Mouse (Mus musculus) limb, embryonic 10.5 days (tissue): ENCODE data around the gene Rdh5. TPM values are rescaled to one million over a fixed set of nuclear protein-coding genes. Genes with fewer than 3 reads are reported as not detected.
A peak's percentile ranks its signal among the peaks of the same experiment; 100 is the strongest.

Experiments used
- DNase-seq: peaks from one replicate; pipeline ENCODE4 v3.0.0-alpha.2; 2017; ENCODE audit warnings: low spot score
- H3K27ac ChIP-seq: fragments of 300-500 bp; sonication (generic); 2 replicates; pipeline ENCODE4 v1.5.1; 2016; ENCODE audit warnings: mild to moderate bottlenecking
- H3K27me3 ChIP-seq: fragments of 300-500 bp; sonication (generic); 2 replicates; pipeline ENCODE4 v1.6.1; 2016; ENCODE audit warnings: low read depth, mild to moderate bottlenecking; ENCODE audit not compliant: poor library complexity, severe bottlenecking
- H3K36me3 ChIP-seq: fragments of 300-500 bp; sonication (generic); 2 replicates; pipeline ENCODE4 v1.6.1; 2016; ENCODE audit warnings: mild to moderate bottlenecking, moderate library complexity
- H3K4me1 ChIP-seq: fragments of 300-500 bp; sonication (generic); 2 replicates; pipeline ENCODE4 v1.6.1; 2016
- H3K4me3 ChIP-seq: fragments of 300-500 bp; sonication (generic); 2 replicates; pipeline ENCODE4 v1.5.1; 2016; ENCODE audit warnings: mild to moderate bottlenecking, moderate library complexity
- H3K9me3 ChIP-seq: fragments of 300-500 bp; sonication (generic); replicated peaks from 2 replicates; pipeline ENCODE4 v1.6.1; 2016; ENCODE audit warnings: mild to moderate bottlenecking
- WGBS: fragments of 180-500 bp; shearing (Covaris S2); methylation state at CpG from one replicate; pipeline ENCODE4 v1.1.7; 2016; 5-methylcytosine and 5-hydroxymethylcytosine counted together
- polyA plus RNA-seq: library from polyadenylated mRNA; unstranded; fragments of >200 nt; fragmentation: Nextera tagmentation; extraction: Ambion mirVana; gene quantifications from 2 replicates; pipeline ENCODE4 v1.2.1, GENCODE M21; 2016

Rdh5 gene
- polyA plus RNA-seq, 1 experiment from 2014 or later = 9.2 TPM

GRCm38 (mm10) chr10:128938457-128938856, 15.8 kb upstream of the Rdh5 start:
- WGBS = 85% methylated on average over 9 of the region's 9 CpGs

DNA sequence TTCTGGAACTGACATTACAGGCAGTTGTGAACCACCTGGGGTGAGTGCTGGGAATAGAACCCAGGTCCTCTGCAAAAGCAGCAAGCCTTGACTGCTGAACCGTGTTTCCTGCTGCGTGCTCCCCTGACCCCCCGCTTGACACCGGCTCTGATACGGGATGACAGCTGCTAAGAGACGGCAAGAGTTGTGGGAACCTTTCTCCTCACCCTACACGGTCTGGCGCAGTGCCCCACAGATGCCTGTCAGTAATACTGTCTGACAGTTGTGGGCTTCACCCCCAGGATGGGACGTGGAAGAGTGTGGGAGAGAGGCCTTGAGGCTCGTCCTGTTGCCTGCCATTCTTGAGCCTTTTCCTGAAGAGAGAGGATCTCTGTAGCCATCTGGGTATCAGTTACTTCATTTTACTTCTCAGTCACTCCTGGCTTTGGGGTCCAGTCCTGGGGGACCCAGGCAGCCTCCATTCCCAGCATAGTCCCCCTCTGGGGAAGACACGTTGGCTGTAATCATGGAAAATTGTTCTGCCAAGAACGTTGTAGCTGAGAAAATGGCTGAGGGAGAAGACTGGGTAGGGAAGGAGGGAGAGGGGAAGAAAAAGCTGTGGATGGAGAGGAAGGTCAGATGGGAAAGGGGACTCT, 15.2 kb upstream of the Rdh5 start:
- H3K4me3 ChIP-seq = no peak overlapping the region
- DNase-seq = no peak
- H3K27me3 ChIP-seq = peaks cover 47% of the 10 kb centered on the region
- no peaks in the 10 kb centered on the region for H3K36me3 ChIP-seq
- H3K4me1 ChIP-seq = peaks cover 15% of the 10 kb centered on the region
- no peak overlapping the region for H3K27ac ChIP-seq
- H3K9me3 ChIP-seq = no peaks in the 10 kb centered on the region
- WGBS = 75% methylated on average over 12 of the region's 12 CpGs

More at GRCm38 (mm10) chr10:128938457-128938856, 15.8 kb upstream of the Rdh5 start:
- H3K27me3 ChIP-seq = peaks cover 41% of the 10 kb centered on the region
- no peaks in the 10 kb centered on the region for H3K9me3 ChIP-seq
- DNase-seq = no peak
- peaks cover 11% of the 10 kb centered on the region for H3K4me1 ChIP-seq
- H3K4me3 ChIP-seq = no peak overlapping the region
- no peaks in the 10 kb centered on the region for H3K36me3 ChIP-seq
- no peak overlapping the region for H3K27ac ChIP-seq

- H3K4me1 ChIP-seq = peaks cover 15% of the 10 kb centered on the region
- no peak overlapping the region for H3K4me3 ChIP-seq
- H3K27me3 ChIP-seq = peaks cover 66% of the 10 kb centered on the region
- no peaks in the 10 kb centered on the region for H3K9me3 ChIP-seq
- 72% methylated on average over 8 of the region's 8 CpGs for WGBS
- H3K27ac ChIP-seq = no peak overlapping the region
- H3K36me3 ChIP-seq = no peaks in the 10 kb centered on the region
- DNase-seq = no peak
Measured at GRCm38 (mm10) chr10:128935826-128936440, 13.2 kb upstream of the Rdh5 start.

DNA sequence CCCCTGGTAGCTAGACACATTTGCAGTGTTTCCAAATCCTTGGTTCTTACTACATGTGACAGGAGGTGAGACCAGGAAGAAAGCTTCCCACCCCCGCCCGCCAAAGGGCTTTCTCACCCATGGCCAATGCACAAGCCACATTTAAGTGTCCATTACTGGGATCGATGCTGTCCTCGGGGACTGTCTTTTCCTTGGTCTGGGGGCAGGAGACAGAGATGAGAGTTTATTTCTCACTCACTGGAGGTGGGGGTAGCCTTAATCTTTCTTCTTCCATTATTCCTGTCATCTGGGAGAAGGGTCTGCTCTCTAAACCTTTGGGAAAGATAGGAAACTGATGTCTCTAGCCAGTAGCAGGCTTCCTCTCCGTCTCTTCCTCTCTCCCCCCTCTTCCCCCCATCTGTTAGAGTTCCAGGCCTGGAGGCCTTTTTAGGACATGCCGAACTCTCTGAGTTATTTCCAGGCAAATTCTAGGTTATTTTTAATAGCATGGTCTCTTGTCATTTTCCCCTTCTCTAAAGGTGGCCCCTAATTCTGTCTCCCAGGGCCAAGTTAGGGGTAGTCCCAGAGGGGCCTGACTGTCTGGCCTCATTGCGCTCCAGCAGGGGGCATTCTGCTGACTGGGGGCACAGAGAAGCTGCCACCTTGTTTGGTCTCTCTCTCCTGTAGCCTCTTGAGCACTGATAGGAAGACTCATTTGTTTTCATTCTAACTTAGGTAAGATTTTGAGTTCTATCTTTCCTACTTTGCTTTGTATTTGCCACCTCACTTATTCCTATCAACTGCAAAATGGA, 12.5 kb upstream of the Rdh5 start:
- 61% methylated on average over 7 of the region's 7 CpGs for WGBS
- no peak overlapping the region for H3K4me3 ChIP-seq
- no peak overlapping the region for H3K27ac ChIP-seq
- DNase-seq = no peak
- H3K9me3 ChIP-seq = no peaks in the 10 kb centered on the region
- H3K4me1 ChIP-seq = peaks cover 15% of the 10 kb centered on the region
- peaks cover 73% of the 10 kb centered on the region for H3K27me3 ChIP-seq
- no peaks in the 10 kb centered on the region for H3K36me3 ChIP-seq

- 3% methylated on average over 21 of the region's 21 CpGs for WGBS
- Histone ChIP-seq H3K4me1 (peaks cover 15% of the 10 kb centered on the region), H3K36me3 (no peaks in the 10 kb centered on the region), H3K27ac (no peak overlapping the region), H3K4me3 (peak overlapping the region; percentile 56), H3K9me3 (no peaks in the 10 kb centered on the region), H3K27me3 (peaks cover 84% of the 10 kb centered on the region)
- no peak for DNase-seq
Measured at GRCm38 (mm10) chr10:128933976-128934721, 11.5 kb upstream of the Rdh5 start.

DNA sequence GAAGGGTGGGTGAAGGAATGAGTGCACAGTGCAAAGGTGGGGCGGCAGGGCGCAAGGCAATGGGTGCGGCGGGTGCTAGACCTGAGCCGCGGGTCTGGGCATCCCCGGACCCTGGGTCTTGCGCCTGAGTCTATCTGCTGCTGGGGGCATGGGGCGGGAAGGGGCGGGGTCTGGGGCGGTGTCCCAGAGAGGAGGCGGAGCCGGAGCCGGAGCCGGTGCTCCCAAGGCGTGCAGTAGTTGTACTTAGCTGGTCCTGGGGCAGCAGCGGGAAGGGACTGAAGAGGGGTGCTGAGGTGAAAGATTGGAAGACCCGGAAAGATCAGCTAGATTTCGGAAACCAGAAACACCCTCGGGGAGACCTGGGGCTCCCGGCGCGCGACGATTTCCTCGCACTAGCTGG, 10.9 kb upstream of the Rdh5 start, which contains the start of gene Itga7:
Itga7 (plus strand) TSS at position 245 of the 400 bp plus-strand sequence.
- H3K36me3 ChIP-seq = no peaks in the 10 kb centered on the region
- under 1% methylated on average over 26 of the region's 26 CpGs for WGBS
- peaks cover 15% of the 10 kb centered on the region for H3K4me1 ChIP-seq
- H3K4me3 ChIP-seq = peak within 1 kb of the TSS; percentile 56
- DNase-seq = peak; percentile 78
- peaks cover 86% of the 10 kb centered on the region for H3K27me3 ChIP-seq
- no peaks in the 10 kb centered on the region for H3K9me3 ChIP-seq
- no peak within 1 kb of the TSS for H3K27ac ChIP-seq

GRCm38 (mm10) chr10:128931441-128931840, 8.8 kb upstream of the Rdh5 start:
- no peak overlapping the region for H3K4me3 ChIP-seq
- no peaks in the 10 kb centered on the region for H3K36me3 ChIP-seq
- no peaks in the 10 kb centered on the region for H3K9me3 ChIP-seq
- peaks cover 15% of the 10 kb centered on the region for H3K4me1 ChIP-seq
- no peak overlapping the region for H3K27ac ChIP-seq
- DNase-seq = no peak
- H3K27me3 ChIP-seq = peaks cover 93% of the 10 kb centered on the region
- 77% methylated on average over 2 of the region's 2 CpGs for WGBS

DNA sequence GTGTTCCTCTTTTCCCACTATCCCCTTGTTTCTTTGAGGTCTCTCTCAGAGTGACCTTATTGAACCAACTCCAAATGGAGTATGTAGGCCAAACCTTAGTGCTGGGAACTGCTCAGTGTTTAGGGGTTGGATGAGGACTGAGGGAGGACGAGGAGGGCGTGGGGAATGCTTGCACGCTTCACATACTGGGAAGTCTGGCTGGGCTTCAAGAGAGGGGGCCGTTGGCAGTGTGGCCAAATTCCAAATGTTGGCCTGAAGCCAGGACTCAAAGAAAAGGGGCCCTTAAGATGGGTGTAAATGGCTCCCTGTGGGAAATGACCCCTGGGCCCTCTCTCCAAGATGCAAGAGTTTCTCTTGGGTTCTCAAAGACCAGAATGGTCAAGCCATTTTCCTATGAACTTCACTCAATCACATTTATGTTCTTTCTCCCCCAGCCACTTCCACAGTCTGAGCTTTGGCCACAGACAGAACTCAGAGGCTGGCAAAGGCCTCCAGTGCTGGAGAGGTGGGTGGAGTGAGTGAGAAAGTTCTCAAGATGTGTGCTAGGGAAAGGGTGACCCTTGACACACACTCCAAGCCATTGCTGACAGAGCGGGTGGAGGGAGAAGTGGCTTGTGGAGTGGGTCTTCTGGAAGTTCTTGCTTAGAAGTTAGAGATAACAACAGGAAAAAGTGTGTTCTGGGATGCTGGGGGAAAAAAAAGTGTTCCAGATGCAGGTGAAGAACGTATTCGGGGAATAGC, 7.1 kb upstream of the Rdh5 start:
- Histone ChIP-seq H3K4me3 (no peak overlapping the region), H3K9me3 (no peaks in the 10 kb centered on the region), H3K36me3 (no peaks in the 10 kb centered on the region), H3K27ac (no peak overlapping the region), H3K4me1 (peaks cover 15% of the 10 kb centered on the region), H3K27me3 (peaks cover 76% of the 10 kb centered on the region)
- no peak for DNase-seq
- 81% methylated on average over 7 of the region's 7 CpGs for WGBS

DNA sequence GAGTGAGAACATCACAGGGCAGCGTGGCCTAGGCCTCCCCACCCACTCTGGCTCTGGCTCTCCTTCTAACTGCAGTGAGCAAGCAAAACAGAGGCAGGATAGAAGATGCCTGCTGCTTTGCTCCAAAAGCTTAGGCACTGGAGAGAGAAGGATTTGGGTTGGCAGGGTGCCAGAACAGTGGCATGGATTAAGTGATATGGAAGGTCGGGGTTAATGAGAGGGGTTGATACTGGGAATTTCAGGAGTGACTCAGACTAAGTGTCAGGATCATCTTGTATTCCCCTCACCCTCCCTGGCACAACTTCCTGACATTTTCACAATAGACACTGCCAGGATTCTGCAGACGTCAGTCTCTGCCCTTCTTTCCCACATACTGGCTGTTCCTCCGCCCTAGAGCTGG, 5.7 kb upstream of the Rdh5 start:
- H3K4me1 ChIP-seq = peaks cover 9% of the 10 kb centered on the region
- 38% methylated on average over 4 of the region's 4 CpGs for WGBS
- no peak overlapping the region for H3K27ac ChIP-seq
- H3K4me3 ChIP-seq = no peak overlapping the region
- H3K27me3 ChIP-seq = peaks cover 67% of the 10 kb centered on the region
- H3K36me3 ChIP-seq = no peaks in the 10 kb centered on the region
- H3K9me3 ChIP-seq = no peaks in the 10 kb centered on the region
- DNase-seq = no peak

- H3K36me3 ChIP-seq = peaks cover 5% of the 10 kb centered on the region
- 66% methylated on average over 9 of the region's 9 CpGs for WGBS
Measured at GRCm38 (mm10) chr10:128923935-128924334, 1.2 kb upstream of the Rdh5 start, which contains the start of gene Bloc1s1. Bloc1s1 (minus strand) TSS chr10:128924035.

GRCm38 (mm10) chr10:128923013-128923691, 464 bp upstream of the Rdh5 start:
- peak overlapping the region; percentile 86 for H3K27ac ChIP-seq
- H3K4me3 ChIP-seq = peak overlapping the region; percentile 77
- DNase-seq = peak; percentile 92
- peaks cover 9% of the 10 kb centered on the region for H3K36me3 ChIP-seq
- no peaks in the 10 kb centered on the region for H3K9me3 ChIP-seq
- WGBS = under 1% methylated on average over 42 of the region's 42 CpGs
- H3K4me1 ChIP-seq = peaks cover 46% of the 10 kb centered on the region
- peaks cover 15% of the 10 kb centered on the region for H3K27me3 ChIP-seq

More at GRCm38 (mm10) chr10:128923935-128924334, 1.2 kb upstream of the Rdh5 start, which contains the start of gene Bloc1s1:
- Histone ChIP-seq H3K4me1 (peaks cover 43% of the 10 kb centered on the region), H3K9me3 (no peaks in the 10 kb centered on the region), H3K4me3 (peak within 1 kb of the TSS; percentile 77), H3K27me3 (peaks cover 23% of the 10 kb centered on the region), H3K27ac (peak within 1 kb of the TSS; percentile 86)
- DNase-seq = no peak
